Comparison of ENCODE assay signal across 11 mouse cellular contexts in the genomic region with DNA sequence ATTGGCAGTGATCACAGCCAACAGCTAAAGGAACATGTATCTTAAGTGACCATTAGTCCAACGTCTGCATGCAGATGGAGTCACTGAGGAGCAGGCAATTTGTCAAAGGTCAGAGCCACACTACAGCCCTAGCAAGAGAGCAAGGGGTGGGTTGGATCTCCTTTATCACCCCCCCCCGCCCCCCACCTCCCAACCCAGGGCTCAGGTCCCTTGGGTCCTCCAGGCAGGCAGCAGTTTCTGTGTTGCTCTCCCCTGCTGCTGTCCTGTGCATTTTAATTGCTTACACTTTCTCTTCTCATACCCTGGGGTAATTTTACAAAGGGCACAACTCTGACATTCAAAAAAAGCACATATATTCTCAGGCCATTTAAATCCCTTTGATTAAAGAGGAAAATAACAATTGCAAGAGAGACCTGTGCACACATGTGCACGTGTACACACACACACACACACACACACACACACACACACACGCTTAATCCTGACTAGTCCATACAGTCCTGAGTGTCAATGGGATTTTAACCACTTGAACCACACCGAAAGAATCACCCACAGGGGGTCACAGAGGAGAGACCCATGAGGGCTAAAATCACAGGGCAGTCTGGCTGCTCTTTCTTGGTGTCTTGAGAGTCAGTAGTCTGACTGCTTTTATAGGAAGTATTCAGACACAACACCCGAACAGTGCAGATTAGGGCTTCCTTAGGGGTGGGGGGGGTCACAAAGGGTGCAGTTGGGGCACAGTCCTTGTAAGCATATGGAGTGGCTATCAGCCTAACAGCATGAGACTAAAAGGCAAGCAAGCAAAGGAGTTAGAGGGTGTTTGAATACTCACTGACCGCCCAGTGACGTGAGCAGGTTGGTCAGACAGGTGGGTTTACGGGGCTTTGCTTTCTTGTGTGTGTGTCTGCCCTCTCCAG.
DNase-seq lines count a peak whose midpoint lies in the region; ATAC-seq lines count a peak whose summit lies in the region.
"Had no signal": no experiment of that assay in that cellular context is flagged by ENCODE, and none has a peak within 500 bp of the region (broad histone marks: within the 10 kb centered on the region; RNA-seq: fewer than 3 reads in every experiment).

No protein-coding gene starts in this region.

- no peaks in the 10 kb centered on the region for H3K27me3 ChIP-seq in kidney, embryonic 14.5 days (ENCODE audit: control insufficient read depth, insufficient read depth, low read length)
- no peaks in the 10 kb centered on the region for H3K27me3 ChIP-seq in forebrain, embryonic 10.5 days (ENCODE audit: poor library complexity, severe bottlenecking)
- no peaks in the 10 kb centered on the region for H3K27me3 ChIP-seq in intestine, embryonic 14.5 days (replicated peaks; ENCODE audit: control insufficient read depth, insufficient read depth, low read length)
- no peaks in the 10 kb centered on the region for H3K27me3 ChIP-seq in neural tube, embryonic 12.5 days (replicated peaks)
- H3K27me3 ChIP-seq: liver, embryonic 13.5 days had no signal

- ATAC-seq in kidney, embryonic 14.5 days (ENCODE audit: low FRiP score, low TSS enrichment), result peak; percentile 10; the same call in 1 of the 2 replicates
- peak; percentile 44; the same call in 1 of the 2 replicates for ATAC-seq in intestine, embryonic 14.5 days (replicated peaks; ENCODE audit: low FRiP score, low TSS enrichment, low read depth)
- peak; percentile 48 for ATAC-seq in neural tube, embryonic 12.5 days (ENCODE audit: low FRiP score, low read depth)
- no peak for ATAC-seq in activated CD4-positive, CD25-positive, alpha-beta regulatory T cell, adult 4 months
- ATAC-seq: CD4-positive, CD25-positive, alpha-beta regulatory T cell, adult 4 months had no signal

- H3K36me3 ChIP-seq in kidney, embryonic 14.5 days (ENCODE audit: control insufficient read depth, insufficient read depth, low read length), result no peaks in the 10 kb centered on the region
- H3K36me3 ChIP-seq in forebrain, embryonic 10.5 days (replicated peaks), result 0 out of 2 replicates have a peak, but pooled peaks cover 2% of the 10 kb centered on the region
- no peaks in the 10 kb centered on the region for H3K36me3 ChIP-seq in intestine, embryonic 14.5 days (ENCODE audit: control insufficient read depth, insufficient read depth, low read length)
- no peaks in the 10 kb centered on the region for H3K36me3 ChIP-seq in neural tube, embryonic 12.5 days
- H3K36me3 ChIP-seq: liver, embryonic 13.5 days had no signal

- H3K9me3 ChIP-seq in kidney, embryonic 14.5 days (ENCODE audit: control insufficient read depth, low read length), result no peaks in the 10 kb centered on the region
- H3K9me3 ChIP-seq in forebrain, embryonic 10.5 days, result peaks cover 8% of the 10 kb centered on the region; the same call in 1 of the 2 replicates
- no peaks in the 10 kb centered on the region for H3K9me3 ChIP-seq in intestine, embryonic 14.5 days (ENCODE audit: control insufficient read depth, low read length)
- no peaks in the 10 kb centered on the region for H3K9me3 ChIP-seq in neural tube, embryonic 12.5 days
- H3K9me3 ChIP-seq: liver, embryonic 13.5 days had no signal

- H3K4me1 ChIP-seq in kidney, embryonic 14.5 days (ENCODE audit: control insufficient read depth, insufficient read depth, low read length), result peaks cover 7% of the 10 kb centered on the region; the same call in 1 of the 2 replicates
- peaks cover 44% of the 10 kb centered on the region for H3K4me1 ChIP-seq in forebrain, embryonic 10.5 days
- peaks cover 12% of the 10 kb centered on the region for H3K4me1 ChIP-seq in intestine, embryonic 14.5 days (replicated peaks; ENCODE audit: control insufficient read depth, insufficient read depth, low read length)
- peaks cover 25% of the 10 kb centered on the region for H3K4me1 ChIP-seq in neural tube, embryonic 12.5 days

- 0 out of 2 replicates have a peak overlapping the region, but pooled peaks have one; percentile 24 for H3K27ac ChIP-seq in kidney, embryonic 14.5 days (ENCODE audit: low read depth, low read length)
- peak overlapping the region; percentile 79 for H3K27ac ChIP-seq in forebrain, embryonic 10.5 days
- H3K27ac ChIP-seq in intestine, embryonic 14.5 days (ENCODE audit: low read depth), result peak overlapping the region; percentile 57; the same call in 1 of the 2 replicates
- no peak overlapping the region; the same call in 1 of the 2 replicates for H3K27ac ChIP-seq in neural tube, embryonic 12.5 days
- H3K27ac ChIP-seq: liver, embryonic 13.5 days had no signal

- no peak overlapping the region for H3K4me3 ChIP-seq in kidney, embryonic 14.5 days (ENCODE audit: low read length)
- no peak overlapping the region for H3K4me3 ChIP-seq in forebrain, embryonic 10.5 days
- no peak overlapping the region for H3K4me3 ChIP-seq in intestine, embryonic 14.5 days (ENCODE audit: low read depth, low read length)
- no peak overlapping the region for H3K4me3 ChIP-seq in neural tube, embryonic 12.5 days
- H3K4me3 ChIP-seq: liver, embryonic 13.5 days had no signal

- H3K4me2 ChIP-seq in kidney, embryonic 14.5 days (replicated peaks; ENCODE audit: low read depth, low read length), result no peak overlapping the region
- H3K4me2 ChIP-seq in intestine, embryonic 14.5 days (ENCODE audit: low read length), result 0 out of 2 replicates have a peak overlapping the region, but pooled peaks have one; percentile 8
- no peak overlapping the region for H3K4me2 ChIP-seq in neural tube, embryonic 12.5 days (replicated peaks)
- H3K4me2 ChIP-seq: liver, embryonic 13.5 days had no signal

- no peak for DNase-seq in kidney, adult 18-20 months
- DNase-seq in forebrain, embryonic 10.5 days (ENCODE audit: extremely low spot score, low spot score), result no peak
- DNase-seq in intestine, embryonic 14.5 days (ENCODE audit: low spot score), result no peak
- DNase-seq in left cerebral cortex, adult 9 months (ENCODE audit: low spot score in 2 of 2), result no peak
- no peak for DNase-seq in adrenal gland, postnatal 25 days
- DNase-seq: kidney, adult 8-10 months; liver, embryonic 13.5 days had no signal

- 61% methylated on average over 9 of the region's 9 CpGs for WGBS in kidney, embryonic 14.5 days
- 55% methylated on average over 9 of the region's 9 CpGs for WGBS in forebrain, embryonic 10.5 days
- WGBS in intestine, embryonic 14.5 days, result 58% methylated on average over 9 of the region's 9 CpGs
- WGBS in neural tube, embryonic 12.5 days, result 47% methylated on average over 9 of the region's 9 CpGs

- H3K9ac ChIP-seq in kidney, embryonic 14.5 days (ENCODE audit: low read depth, low read length), result 0 out of 2 replicates have a peak overlapping the region, but pooled peaks have one; percentile 9
- H3K9ac ChIP-seq in intestine, embryonic 14.5 days (ENCODE audit: low read length), result no peak overlapping the region
- no peak overlapping the region for H3K9ac ChIP-seq in neural tube, embryonic 12.5 days
- H3K9ac ChIP-seq: liver, embryonic 13.5 days had no signal
